Mouse (Mus musculus) limb, embryonic 13.5 days (tissue): ENCODE measurements around the gene Cdk4. TPM values are rescaled to one million over a fixed set of nuclear protein-coding genes. Genes with fewer than 3 reads are reported as not detected.

Experiments used
- ATAC-seq: fragments of 200-750 bp; cut with Nextera tagmentation; 2 replicates; pipeline ENCODE4 v1.8.0; 2017; ENCODE audit warnings: low read depth, moderate number of reproducible peaks, moderate TSS enrichment; ENCODE audit not compliant: low FRiP score
- H3K27ac ChIP-seq: fragments of 300-500 bp; sonication (generic); 2 replicates; pipeline ENCODE4 v1.5.1; 2015; ENCODE audit warnings: inconsistent platforms, mild to moderate bottlenecking, moderate library complexity
- H3K27me3 ChIP-seq: fragments of 300-500 bp; sonication (generic); 2 replicates; pipeline ENCODE4 v1.6.1; 2015; ENCODE audit warnings: mild to moderate bottlenecking, inconsistent platforms
- H3K36me3 ChIP-seq: fragments of 300-500 bp; sonication (generic); 2 replicates; pipeline ENCODE4 v1.6.1; 2015; ENCODE audit warnings: inconsistent platforms, mild to moderate bottlenecking, moderate library complexity
- H3K4me1 ChIP-seq: fragments of 300-500 bp; sonication (generic); 2 replicates; pipeline ENCODE4 v1.6.1; 2015; ENCODE audit warnings: inconsistent platforms
- H3K4me2 ChIP-seq: fragments of 300-500 bp; sonication (generic); replicated peaks from 2 replicates; pipeline ENCODE4 v1.6.1; 2015; ENCODE audit warnings: inconsistent platforms, mild to moderate bottlenecking, moderate library complexity
- H3K4me3 ChIP-seq: fragments of 300-500 bp; sonication (generic); 2 replicates; pipeline ENCODE4 v1.5.1; 2015; ENCODE audit warnings: moderate library complexity, mild to moderate bottlenecking, inconsistent platforms
- H3K9ac ChIP-seq: fragments of 300-500 bp; sonication (generic); 2 replicates; pipeline ENCODE4 v1.6.1; 2015; ENCODE audit warnings: mild to moderate bottlenecking, inconsistent platforms
- H3K9me3 ChIP-seq: fragments of 300-500 bp; sonication (generic); 2 replicates; pipeline ENCODE4 v1.6.1; 2016; ENCODE audit warnings: inconsistent platforms
- WGBS: fragments of 180-500 bp; shearing (Covaris S2); methylation state at CpG from one replicate; pipeline ENCODE4 v1.1.7; 2015; 5-methylcytosine and 5-hydroxymethylcytosine counted together
- polyA plus RNA-seq: library from polyadenylated mRNA; unstranded; fragments of >200 nt; fragmentation: Nextera tagmentation; extraction: Ambion mirVana; gene quantifications from 2 replicates; pipeline ENCODE4 v1.2.1, GENCODE M21; 2015

The Cdk4 gene
- polyA plus RNA-seq, 1 experiment from 2014 or later: 2,027 TPM

- H3K9ac ChIP-seq: peak overlapping the region; percentile 70
- peak overlapping the region; percentile 56 for H3K4me3 ChIP-seq
- no peaks in the 10 kb centered on the region for H3K9me3 ChIP-seq
- peaks cover 93% of the 10 kb centered on the region for H3K27me3 ChIP-seq
- peaks cover 41% of the 10 kb centered on the region for H3K4me1 ChIP-seq
- WGBS: 2% methylated on average over 29 of the region's 49 CpGs
- H3K27ac ChIP-seq: no peak overlapping the region
- H3K4me2 ChIP-seq: peak overlapping the region; percentile 98
- ATAC-seq: peak; percentile 20; the same call in 1 of the 2 replicates
- no peaks in the 10 kb centered on the region for H3K36me3 ChIP-seq
Measured at GRCm38 (mm10) chr10:127078677-127079575, 15.6 kb downstream of the Cdk4 start.

GRCm38 (mm10) chr10:127079665-127080391 is 16.5 kb downstream of the Cdk4 start:
- ATAC-seq: peak; percentile 7; the same call in 1 of the 2 replicates
- Histone ChIP-seq H3K27ac (no peak overlapping the region), H3K9ac (peak overlapping the region; percentile 70), H3K9me3 (no peaks in the 10 kb centered on the region), H3K4me3 (peak overlapping the region; percentile 56), H3K4me2 (peak overlapping the region; percentile 98), H3K36me3 (no peaks in the 10 kb centered on the region), H3K27me3 (peaks cover 100% of the 10 kb centered on the region), H3K4me1 (peaks cover 41% of the 10 kb centered on the region)
- whole genome bisulfite sequencing: 1% methylated on average over 67 of the region's 70 CpGs

- H3K4me2 ChIP-seq: peak overlapping the region; percentile 98
- H3K9me3 ChIP-seq: no peaks in the 10 kb centered on the region
- peak overlapping the region; percentile 56 for H3K4me3 ChIP-seq
- peak overlapping the region; percentile 54 for H3K9ac ChIP-seq
- ATAC-seq: no peak
- H3K27me3 ChIP-seq: peaks cover 97% of the 10 kb centered on the region
- H3K36me3 ChIP-seq: no peaks in the 10 kb centered on the region
- peaks cover 41% of the 10 kb centered on the region for H3K4me1 ChIP-seq
- no peak overlapping the region for H3K27ac ChIP-seq
- 1% methylated on average over 48 of the region's 48 CpGs for WGBS
Measured at GRCm38 (mm10) chr10:127080901-127081780, 17.8 kb downstream of the Cdk4 start.

- H3K4me2 ChIP-seq: peak overlapping the region; percentile 98
- peak; percentile 46 for ATAC-seq
- H3K36me3 ChIP-seq: no peaks in the 10 kb centered on the region
Measured at GRCm38 (mm10) chr10:127081996-127082620, 18.8 kb downstream of the Cdk4 start.

GRCm38 (mm10) chr10:127083292-127083914 is 20.1 kb downstream of the Cdk4 start:
- peaks cover 34% of the 10 kb centered on the region for H3K4me1 ChIP-seq
- H3K27me3 ChIP-seq: peaks cover 96% of the 10 kb centered on the region
- no peaks in the 10 kb centered on the region for H3K36me3 ChIP-seq
- no peak overlapping the region for H3K27ac ChIP-seq
- WGBS: 27% methylated on average over 8 of the region's 8 CpGs
- ATAC-seq: no peak
- no peak overlapping the region for H3K9ac ChIP-seq
- H3K4me2 ChIP-seq: no peak overlapping the region
- no peaks in the 10 kb centered on the region for H3K9me3 ChIP-seq
- H3K4me3 ChIP-seq: no peak overlapping the region

More at GRCm38 (mm10) chr10:127081996-127082620, 18.8 kb downstream of the Cdk4 start:
- no peak overlapping the region for H3K27ac ChIP-seq
- WGBS: 32% methylated on average over 8 of the region's 8 CpGs
- peak overlapping the region; percentile 33; the same call in 1 of the 2 replicates for H3K4me3 ChIP-seq
- peaks cover 41% of the 10 kb centered on the region for H3K4me1 ChIP-seq
- no peaks in the 10 kb centered on the region for H3K9me3 ChIP-seq
- H3K27me3 ChIP-seq: peaks cover 96% of the 10 kb centered on the region
- no peak overlapping the region; the same call in 1 of the 2 replicates for H3K9ac ChIP-seq

GRCm38 (mm10) chr10:127083915-127084306 is 20.6 kb downstream of the Cdk4 start:
- no peaks in the 10 kb centered on the region for H3K9me3 ChIP-seq
- whole genome bisulfite sequencing: 46% methylated on average over 5 of the region's 5 CpGs
- peaks cover 96% of the 10 kb centered on the region for H3K27me3 ChIP-seq
- H3K9ac ChIP-seq: no peak overlapping the region
- H3K4me3 ChIP-seq: no peak overlapping the region
- peaks cover 32% of the 10 kb centered on the region for H3K4me1 ChIP-seq
- no peak overlapping the region for H3K27ac ChIP-seq
- no peak for ATAC-seq
- no peak overlapping the region for H3K4me2 ChIP-seq
- no peaks in the 10 kb centered on the region for H3K36me3 ChIP-seq

GRCm38 (mm10) chr10:127085052-127085451 is 21.7 kb downstream of the Cdk4 start:
- Histone ChIP-seq H3K9me3 (no peaks in the 10 kb centered on the region), H3K4me3 (no peak overlapping the region), H3K4me2 (no peak overlapping the region), H3K4me1 (peaks cover 21% of the 10 kb centered on the region), H3K27ac (no peak overlapping the region), H3K36me3 (no peaks in the 10 kb centered on the region), H3K9ac (no peak overlapping the region), H3K27me3 (peaks cover 96% of the 10 kb centered on the region)
- ATAC-seq: no peak
- 72% methylated on average over 9 of the region's 9 CpGs for WGBS

GRCm38 (mm10) chr10:127085633-127086032 is 22.3 kb downstream of the Cdk4 start:
- H3K27ac ChIP-seq: no peak overlapping the region
- no peak overlapping the region for H3K4me2 ChIP-seq
- H3K9me3 ChIP-seq: no peaks in the 10 kb centered on the region
- H3K9ac ChIP-seq: no peak overlapping the region
- peaks cover 96% of the 10 kb centered on the region for H3K27me3 ChIP-seq
- no peaks in the 10 kb centered on the region for H3K36me3 ChIP-seq
- H3K4me1 ChIP-seq: peaks cover 18% of the 10 kb centered on the region
- ATAC-seq: no peak
- 67% methylated on average over 6 of the region's 6 CpGs for WGBS
- H3K4me3 ChIP-seq: no peak overlapping the region

- H3K9me3 ChIP-seq: no peaks in the 10 kb centered on the region
- peaks cover 81% of the 10 kb centered on the region for H3K27me3 ChIP-seq
- ATAC-seq: peak; percentile 21; the same call in 1 of the 2 replicates
- 0 out of 2 replicates have a peak overlapping the region, but pooled peaks have one; percentile 13 for H3K9ac ChIP-seq
- peak overlapping the region; percentile 53 for H3K4me2 ChIP-seq
- H3K36me3 ChIP-seq: peaks cover 8% of the 10 kb centered on the region
- WGBS: 6% methylated on average over 57 of the region's 57 CpGs
- peak overlapping the region; percentile 28 for H3K4me3 ChIP-seq
- peaks cover 26% of the 10 kb centered on the region for H3K4me1 ChIP-seq
- no peak overlapping the region for H3K27ac ChIP-seq
Measured at GRCm38 (mm10) chr10:127090560-127091411, 27.5 kb downstream of the Cdk4 start.
